Mouse (Mus musculus): ENCODE data around the gene Tmem91. TPM values are rescaled to one million over a fixed set of nuclear protein-coding genes. Genes with fewer than 3 reads are reported as not detected.

Gene Tmem91
- polyA plus RNA-seq, 1 experiment from 2014 or later = 1.9 TPM

- 89% methylated on average over 5 of the region's 5 CpGs for WGBS
- no peak overlapping the region for H3K4me2 ChIP-seq (ENCODE audit: low read depth, low read length)
- ATAC-seq (ENCODE audit: low read depth) = no peak
Measured at GRCm38 (mm10) chr7:25632679-25633078, 42.3 kb downstream of the Tmem91 start.

GRCm38 (mm10) chr7:25628323-25628620, 46.7 kb downstream of the Tmem91 start:
- 55% methylated on average over 8 of the region's 8 CpGs for WGBS
- Histone ChIP-seq H3K27me3 (replicated peaks; ENCODE audit: control insufficient read depth, insufficient read depth, low read length) (no peaks in the 10 kb centered on the region), H3K9ac (ENCODE audit: low read depth, low read length) (peak overlapping the region; percentile 59; the same call in 1 of the 2 replicates), H3K4me1 (ENCODE audit: control insufficient read depth, insufficient read depth, low read length) (peaks cover 3% of the 10 kb centered on the region; the same call in 1 of the 2 replicates), H3K27ac (replicated peaks; ENCODE audit: low read depth, low read length) (no peak overlapping the region), H3K4me3 (ENCODE audit: low read depth, low read length) (peak overlapping the region; percentile 41; the same call in 1 of the 2 replicates), H3K4me2 (ENCODE audit: low read depth, low read length) (peak overlapping the region; percentile 70), H3K36me3 (ENCODE audit: control insufficient read depth, insufficient read depth, low read length) (peaks cover 55% of the 10 kb centered on the region), H3K9me3 (ENCODE audit: control insufficient read depth, low read length) (no peaks in the 10 kb centered on the region)
- ATAC-seq (ENCODE audit: low read depth) (no peak), DNase-seq (ENCODE audit: low spot score) (no peak)

More at GRCm38 (mm10) chr7:25632679-25633078, 42.3 kb downstream of the Tmem91 start:
- DNase-seq (ENCODE audit: low spot score) = no peak
- Histone ChIP-seq H3K36me3 (ENCODE audit: control insufficient read depth, insufficient read depth, low read length) (peaks cover 53% of the 10 kb centered on the region), H3K4me1 (ENCODE audit: control insufficient read depth, insufficient read depth, low read length) (peaks cover 3% of the 10 kb centered on the region; the same call in 1 of the 2 replicates), H3K27ac (replicated peaks; ENCODE audit: low read depth, low read length) (no peak overlapping the region), H3K9ac (ENCODE audit: low read depth, low read length) (no peak overlapping the region), H3K27me3 (replicated peaks; ENCODE audit: control insufficient read depth, insufficient read depth, low read length) (no peaks in the 10 kb centered on the region), H3K4me3 (ENCODE audit: low read depth, low read length) (no peak overlapping the region), H3K9me3 (ENCODE audit: control insufficient read depth, low read length) (no peaks in the 10 kb centered on the region)

- Histone ChIP-seq H3K4me2 (ENCODE audit: low read depth, low read length) (peak overlapping the region; percentile 70), H3K9me3 (ENCODE audit: control insufficient read depth, low read length) (no peaks in the 10 kb centered on the region), H3K4me1 (ENCODE audit: control insufficient read depth, insufficient read depth, low read length) (peaks cover 3% of the 10 kb centered on the region; the same call in 1 of the 2 replicates), H3K27me3 (replicated peaks; ENCODE audit: control insufficient read depth, insufficient read depth, low read length) (no peaks in the 10 kb centered on the region), H3K27ac (replicated peaks; ENCODE audit: low read depth, low read length) (peak overlapping the region; percentile 52), H3K36me3 (ENCODE audit: control insufficient read depth, insufficient read depth, low read length) (peaks cover 52% of the 10 kb centered on the region), H3K9ac (ENCODE audit: low read depth, low read length) (peak overlapping the region; percentile 59), H3K4me3 (ENCODE audit: low read depth, low read length) (peak overlapping the region; percentile 41)
- WGBS = 14% methylated on average over 31 of the region's 38 CpGs
- DNase-seq (ENCODE audit: low spot score) = peak; percentile 72
- peak; percentile 83 for ATAC-seq (ENCODE audit: low read depth)
Measured at GRCm38 (mm10) chr7:25627431-25628322, 47.3 kb downstream of the Tmem91 start.

DNA sequence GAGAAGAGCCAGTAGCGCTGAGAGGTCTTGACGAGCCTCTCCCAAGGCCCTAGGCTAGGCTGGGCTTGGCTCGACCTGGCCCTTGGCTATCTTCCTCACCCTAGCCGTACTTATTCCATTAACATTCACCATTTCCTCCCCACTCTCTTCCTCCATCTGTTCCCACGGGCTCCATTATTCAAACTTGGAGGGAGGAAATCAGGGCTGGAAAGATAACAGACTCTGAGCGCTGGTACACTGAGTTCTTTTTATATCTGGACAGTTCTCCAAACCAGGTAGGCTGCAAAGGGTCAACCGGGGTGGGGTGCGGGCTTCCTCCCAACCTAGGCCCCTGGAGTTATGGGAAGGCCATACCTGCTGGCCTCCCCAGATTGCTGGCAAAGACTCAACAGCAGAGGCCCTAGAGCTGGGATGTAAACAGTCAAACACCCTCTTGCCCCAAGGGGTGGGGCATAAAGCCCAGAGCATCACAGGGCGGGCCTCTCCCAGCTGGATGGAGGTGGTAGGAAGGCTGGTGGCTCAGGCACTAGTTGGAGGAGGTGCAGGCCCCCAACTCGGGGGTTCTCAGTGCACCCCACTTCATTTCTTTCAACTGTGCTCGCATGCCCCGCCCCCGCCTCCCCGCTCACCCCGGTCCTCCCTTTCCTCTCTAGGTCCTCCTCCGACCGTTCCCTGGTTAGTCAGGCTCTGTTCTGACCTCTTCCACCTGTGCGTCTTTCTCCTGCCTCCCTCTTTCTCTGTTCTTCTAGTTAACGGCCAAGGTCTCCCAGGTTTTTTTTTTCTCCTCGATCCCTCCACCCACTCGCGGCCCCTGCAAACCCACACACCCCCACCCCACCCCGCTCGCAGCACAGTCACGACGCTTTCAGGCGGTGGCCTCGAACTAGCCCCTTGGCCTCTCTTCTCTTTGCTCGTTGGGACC, 48.2 kb downstream of the Tmem91 start, which contains the start of gene B3gnt8:
B3gnt8 (plus strand) TSS at position 146 of the 922 bp plus-strand sequence.
- Histone ChIP-seq H3K27me3 (replicated peaks; ENCODE audit: control insufficient read depth, insufficient read depth, low read length) (no peaks in the 10 kb centered on the region), H3K4me3 (ENCODE audit: low read depth, low read length) (peak within 1 kb of the TSS; percentile 41), H3K4me2 (ENCODE audit: low read depth, low read length) (peak within 1 kb of the TSS; percentile 70), H3K9ac (ENCODE audit: low read depth, low read length) (peak within 1 kb of the TSS; percentile 59), H3K27ac (replicated peaks; ENCODE audit: low read depth, low read length) (peak within 1 kb of the TSS; percentile 52), H3K36me3 (ENCODE audit: control insufficient read depth, insufficient read depth, low read length) (peaks cover 58% of the 10 kb centered on the region), H3K9me3 (ENCODE audit: control insufficient read depth, low read length) (no peaks in the 10 kb centered on the region), H3K4me1 (ENCODE audit: control insufficient read depth, insufficient read depth, low read length) (peaks cover 3% of the 10 kb centered on the region; the same call in 1 of the 2 replicates)
- peak; percentile 32; the same call in 1 of the 2 replicates for ATAC-seq (ENCODE audit: low read depth)
- 20% methylated on average over 27 of the region's 29 CpGs for WGBS
- peak; percentile 54 for DNase-seq (ENCODE audit: low spot score)

GRCm38 (mm10) chr7:25625594-25626250, 49.2 kb downstream of the Tmem91 start:
- DNase-seq (ENCODE audit: low spot score) = no peak
- peaks cover 3% of the 10 kb centered on the region; the same call in 1 of the 2 replicates for H3K4me1 ChIP-seq (ENCODE audit: control insufficient read depth, insufficient read depth, low read length)
- peaks cover 52% of the 10 kb centered on the region; the same call in 1 of the 2 replicates for H3K36me3 ChIP-seq (ENCODE audit: control insufficient read depth, insufficient read depth, low read length)
- no peak for ATAC-seq (ENCODE audit: low read depth)
- no peak overlapping the region for H3K9ac ChIP-seq (ENCODE audit: low read depth, low read length)
- no peaks in the 10 kb centered on the region for H3K9me3 ChIP-seq (ENCODE audit: control insufficient read depth, low read length)
- no peak overlapping the region for H3K4me2 ChIP-seq (ENCODE audit: low read depth, low read length)
- H3K4me3 ChIP-seq (ENCODE audit: low read depth, low read length) = no peak overlapping the region
- no peaks in the 10 kb centered on the region for H3K27me3 ChIP-seq (replicated peaks; ENCODE audit: control insufficient read depth, insufficient read depth, low read length)
- WGBS = 79% methylated on average over 10 of the region's 10 CpGs
- no peak overlapping the region for H3K27ac ChIP-seq (replicated peaks; ENCODE audit: low read depth, low read length)

DNA sequence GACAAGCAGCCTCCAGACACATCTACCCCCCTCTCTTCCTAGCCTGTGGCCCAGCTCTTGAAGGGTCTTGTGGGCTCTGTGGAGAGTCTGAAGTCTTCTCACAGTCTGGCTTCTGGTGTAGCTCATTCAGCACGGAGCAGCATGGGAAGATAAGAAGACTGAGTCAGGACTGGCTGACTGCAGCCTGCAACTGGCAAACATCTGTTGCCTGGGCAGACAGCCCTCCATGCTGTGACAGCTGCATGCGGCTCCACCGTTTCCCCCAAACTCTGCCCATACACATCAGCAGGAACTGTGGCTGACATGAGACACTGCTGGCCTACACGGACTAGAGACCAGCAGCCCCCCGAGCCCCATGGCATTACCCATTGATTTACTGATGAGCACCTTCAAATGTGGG, 50.1 kb downstream of the Tmem91 start:
- H3K27ac ChIP-seq (replicated peaks; ENCODE audit: low read depth, low read length) = no peak overlapping the region
- DNase-seq (ENCODE audit: low spot score) = peak; percentile 61
- H3K9ac ChIP-seq (ENCODE audit: low read depth, low read length) = no peak overlapping the region
- no peak overlapping the region for H3K4me3 ChIP-seq (ENCODE audit: low read depth, low read length)
- H3K36me3 ChIP-seq (ENCODE audit: control insufficient read depth, insufficient read depth, low read length) = peaks cover 43% of the 10 kb centered on the region; the same call in 1 of the 2 replicates
- WGBS = 62% methylated on average over 5 of the region's 5 CpGs
- H3K9me3 ChIP-seq (ENCODE audit: control insufficient read depth, low read length) = no peaks in the 10 kb centered on the region
- peaks cover 3% of the 10 kb centered on the region for H3K4me1 ChIP-seq (ENCODE audit: control insufficient read depth, insufficient read depth, low read length)
- H3K4me2 ChIP-seq (ENCODE audit: low read depth, low read length) = no peak overlapping the region
- no peak for ATAC-seq (ENCODE audit: low read depth)
- no peaks in the 10 kb centered on the region for H3K27me3 ChIP-seq (replicated peaks; ENCODE audit: control insufficient read depth, insufficient read depth, low read length)

GRCm38 (mm10) chr7:25623857-25624370, 51.1 kb downstream of the Tmem91 start:
- DNase-seq (ENCODE audit: low spot score) (no peak), ATAC-seq (ENCODE audit: low read depth) (no peak)
- WGBS = 95% methylated on average over 11 of the region's 11 CpGs
- Histone ChIP-seq H3K4me2 (ENCODE audit: low read depth, low read length) (no peak overlapping the region), H3K36me3 (ENCODE audit: control insufficient read depth, insufficient read depth, low read length) (peaks cover 35% of the 10 kb centered on the region; the same call in 1 of the 2 replicates), H3K27ac (replicated peaks; ENCODE audit: low read depth, low read length) (no peak overlapping the region), H3K27me3 (replicated peaks; ENCODE audit: control insufficient read depth, insufficient read depth, low read length) (no peaks in the 10 kb centered on the region), H3K4me3 (ENCODE audit: low read depth, low read length) (no peak overlapping the region), H3K4me1 (ENCODE audit: control insufficient read depth, insufficient read depth, low read length) (peaks cover 3% of the 10 kb centered on the region), H3K9ac (ENCODE audit: low read depth, low read length) (no peak overlapping the region), H3K9me3 (ENCODE audit: control insufficient read depth, low read length) (no peaks in the 10 kb centered on the region)

All from embryonic facial prominence, embryonic 14.5 days (tissue).